Mouse (Mus musculus) liver, embryonic 12.5 days (tissue): Measurements from ENCODE around the gene Nrm. TPM values are rescaled to one million over a fixed set of nuclear protein-coding genes. Genes with fewer than 3 reads are reported as not detected.

Experiments used
- ATAC-seq: fragments of 200-750 bp; cut with Nextera tagmentation; 2 replicates; pipeline ENCODE4 v1.8.0; 2017; ENCODE audit warnings: moderate number of reproducible peaks, mild to moderate bottlenecking, moderate library complexity
- H3K27ac ChIP-seq: fragments of 300-500 bp; sonication (generic); 2 replicates; pipeline ENCODE4 v1.5.1; 2016; ENCODE audit warnings: mild to moderate bottlenecking
- H3K27me3 ChIP-seq: fragments of 300-500 bp; sonication (generic); replicated peaks from 2 replicates; pipeline ENCODE4 v1.6.1; 2016; ENCODE audit warnings: mild to moderate bottlenecking, moderate library complexity
- H3K36me3 ChIP-seq: fragments of 300-500 bp; sonication (generic); 2 replicates; pipeline ENCODE4 v1.6.1; 2016; ENCODE audit warnings: mild to moderate bottlenecking, moderate library complexity
- H3K4me1 ChIP-seq: fragments of 300-500 bp; sonication (generic); 2 replicates; pipeline ENCODE4 v1.6.1; 2016
- H3K4me2 ChIP-seq: fragments of 300-500 bp; sonication (generic); 2 replicates; pipeline ENCODE4 v1.6.1; 2016; ENCODE audit warnings: mild to moderate bottlenecking, moderate library complexity
- H3K4me3 ChIP-seq: fragments of 300-500 bp; sonication (generic); 2 replicates; pipeline ENCODE4 v1.5.1; 2016; ENCODE audit warnings: mild to moderate bottlenecking, moderate library complexity
- H3K9ac ChIP-seq: fragments of 300-500 bp; sonication (generic); 2 replicates; pipeline ENCODE4 v1.6.1; 2016; ENCODE audit warnings: mild to moderate bottlenecking, moderate library complexity
- H3K9me3 ChIP-seq: fragments of 300-500 bp; sonication (generic); replicated peaks from 2 replicates; pipeline ENCODE4 v1.6.1; 2016; ENCODE audit warnings: mild to moderate bottlenecking, moderate library complexity
- WGBS: fragments of 180-500 bp; shearing (Covaris S2); methylation state at CpG from one replicate; pipeline ENCODE4 v1.1.7; 2016; ENCODE audit not compliant: insufficient replicate concordance; 5-methylcytosine and 5-hydroxymethylcytosine counted together
- polyA plus RNA-seq: library from polyadenylated mRNA; unstranded; fragments of >200 nt; fragmentation: Nextera tagmentation; extraction: Ambion mirVana; gene quantifications from 2 replicates; pipeline ENCODE4 v1.2.1, GENCODE M21; 2016

The Nrm gene
- 29.5 and 29.8 TPM in 2 replicates for polyA plus RNA-seq

- H3K9me3 ChIP-seq: no peaks in the 10 kb centered on the region
- peaks cover 36% of the 10 kb centered on the region for H3K27me3 ChIP-seq
- H3K4me3 ChIP-seq: peak within 1 kb of the TSS; percentile 73
- H3K9ac ChIP-seq: peak within 1 kb of the TSS; percentile 76
- ATAC-seq: peak; percentile 95
- under 1% methylated on average over 47 of the region's 47 CpGs for WGBS
- peak within 1 kb of the TSS; percentile 80 for H3K27ac ChIP-seq
- H3K4me2 ChIP-seq: peak within 1 kb of the TSS; percentile 85
- H3K36me3 ChIP-seq: peaks cover 27% of the 10 kb centered on the region
- H3K4me1 ChIP-seq: peaks cover 44% of the 10 kb centered on the region
These were observed at the start of gene Nrm for GRCm38 (mm10) chr17:35861198-35861857. Gene Nrm, plus strand, starts transcription at chr17:35861318.

GRCm38 (mm10) chr17:35812307-35812706 is 48.8 kb upstream of the Nrm start:
- WGBS: 74% methylated on average over 5 of the region's 5 CpGs
- H3K9ac ChIP-seq: no peak overlapping the region
- H3K27me3 ChIP-seq: no peaks in the 10 kb centered on the region
- H3K27ac ChIP-seq: no peak overlapping the region
- no peak for ATAC-seq
- no peak overlapping the region for H3K4me3 ChIP-seq
- no peak overlapping the region for H3K4me2 ChIP-seq
- H3K36me3 ChIP-seq: no peaks in the 10 kb centered on the region
- no peaks in the 10 kb centered on the region for H3K9me3 ChIP-seq
- peaks cover 39% of the 10 kb centered on the region for H3K4me1 ChIP-seq

- H3K27ac ChIP-seq: peak overlapping the region; percentile 18; the same call in 1 of the 2 replicates
- H3K27me3 ChIP-seq: no peaks in the 10 kb centered on the region
- peaks cover 39% of the 10 kb centered on the region for H3K4me1 ChIP-seq
- ATAC-seq: no peak
- WGBS: 72% methylated on average over 6 of the region's 6 CpGs
- H3K4me2 ChIP-seq: no peak overlapping the region
- no peak overlapping the region for H3K9ac ChIP-seq
- no peaks in the 10 kb centered on the region for H3K9me3 ChIP-seq
- H3K36me3 ChIP-seq: no peaks in the 10 kb centered on the region
- H3K4me3 ChIP-seq: no peak overlapping the region
These were observed 48.4 kb upstream of the Nrm start for GRCm38 (mm10) chr17:35812736-35813135.

- no peaks in the 10 kb centered on the region for H3K27me3 ChIP-seq
- ATAC-seq: 0 out of 2 replicates have a peak, but pooled peaks have one; percentile 16
- H3K36me3 ChIP-seq: no peaks in the 10 kb centered on the region
- H3K4me1 ChIP-seq: peaks cover 39% of the 10 kb centered on the region
- H3K4me3 ChIP-seq: no peak overlapping the region
- H3K27ac ChIP-seq: peak overlapping the region; percentile 18; the same call in 1 of the 2 replicates
- no peaks in the 10 kb centered on the region for H3K9me3 ChIP-seq
- H3K9ac ChIP-seq: no peak overlapping the region
- H3K4me2 ChIP-seq: no peak overlapping the region
- WGBS: 69% methylated on average over 7 of the region's 7 CpGs
These were observed 47.9 kb upstream of the Nrm start for GRCm38 (mm10) chr17:35813245-35813647.

GRCm38 (mm10) chr17:35813653-35814052 is 47.5 kb upstream of the Nrm start:
- no peaks in the 10 kb centered on the region for H3K27me3 ChIP-seq
- no peaks in the 10 kb centered on the region for H3K36me3 ChIP-seq
- H3K27ac ChIP-seq: no peak overlapping the region
- H3K9me3 ChIP-seq: no peaks in the 10 kb centered on the region
- H3K4me3 ChIP-seq: no peak overlapping the region
- H3K9ac ChIP-seq: no peak overlapping the region
- 55% methylated on average over 7 of the region's 7 CpGs for WGBS
- H3K4me2 ChIP-seq: no peak overlapping the region
- no peak for ATAC-seq
- peaks cover 39% of the 10 kb centered on the region for H3K4me1 ChIP-seq

- H3K9ac ChIP-seq: no peak overlapping the region
- no peaks in the 10 kb centered on the region for H3K27me3 ChIP-seq
- H3K9me3 ChIP-seq: no peaks in the 10 kb centered on the region
- no peak overlapping the region for H3K27ac ChIP-seq
- peaks cover 44% of the 10 kb centered on the region for H3K4me1 ChIP-seq
- no peak overlapping the region for H3K4me3 ChIP-seq
- no peak for ATAC-seq
- no peaks in the 10 kb centered on the region for H3K36me3 ChIP-seq
- no peak overlapping the region for H3K4me2 ChIP-seq
- 58% methylated on average over 6 of the region's 6 CpGs for WGBS
These were observed 46.4 kb upstream of the Nrm start for GRCm38 (mm10) chr17:35814678-35815077.

- peaks cover 54% of the 10 kb centered on the region for H3K4me1 ChIP-seq
These were observed 45.3 kb upstream of the Nrm start for GRCm38 (mm10) chr17:35815836-35816235.

GRCm38 (mm10) chr17:35816686-35817085 is 44.4 kb upstream of the Nrm start:
- H3K4me2 ChIP-seq: no peak overlapping the region
- H3K27me3 ChIP-seq: no peaks in the 10 kb centered on the region
- no peaks in the 10 kb centered on the region for H3K36me3 ChIP-seq
- no peak overlapping the region for H3K27ac ChIP-seq
- H3K4me1 ChIP-seq: peaks cover 55% of the 10 kb centered on the region
- WGBS: 45% methylated on average over 11 of the region's 14 CpGs
- no peak for ATAC-seq
- no peak overlapping the region for H3K4me3 ChIP-seq
- no peaks in the 10 kb centered on the region for H3K9me3 ChIP-seq
- no peak overlapping the region for H3K9ac ChIP-seq

More at GRCm38 (mm10) chr17:35815836-35816235, 45.3 kb upstream of the Nrm start:
- Histone ChIP-seq H3K27ac (no peak overlapping the region), H3K4me2 (no peak overlapping the region), H3K27me3 (no peaks in the 10 kb centered on the region), H3K9ac (no peak overlapping the region), H3K9me3 (no peaks in the 10 kb centered on the region), H3K36me3 (no peaks in the 10 kb centered on the region), H3K4me3 (no peak overlapping the region)
- ATAC-seq: no peak
- WGBS: 61% methylated on average over 7 of the region's 7 CpGs

- WGBS: 68% methylated on average over 10 of the region's 10 CpGs
- Histone ChIP-seq H3K4me2 (no peak overlapping the region), H3K9me3 (no peaks in the 10 kb centered on the region), H3K36me3 (no peaks in the 10 kb centered on the region), H3K9ac (no peak overlapping the region), H3K4me1 (peaks cover 59% of the 10 kb centered on the region), H3K27ac (no peak overlapping the region), H3K27me3 (no peaks in the 10 kb centered on the region), H3K4me3 (no peak overlapping the region)
- no peak for ATAC-seq
These were observed 43.9 kb upstream of the Nrm start for GRCm38 (mm10) chr17:35817226-35817625.

GRCm38 (mm10) chr17:35820111-35820510 is 41.0 kb upstream of the Nrm start:
- H3K4me1 ChIP-seq: peaks cover 70% of the 10 kb centered on the region
- H3K27me3 ChIP-seq: no peaks in the 10 kb centered on the region
- H3K9ac ChIP-seq: no peak overlapping the region
- no peaks in the 10 kb centered on the region for H3K9me3 ChIP-seq
- H3K36me3 ChIP-seq: peaks cover 5% of the 10 kb centered on the region
- no peak for ATAC-seq
- no peak overlapping the region for H3K4me3 ChIP-seq
- 28% methylated on average over 5 of the region's 5 CpGs for WGBS
- peak overlapping the region; percentile 95 for H3K4me2 ChIP-seq
- peak overlapping the region; percentile 97 for H3K27ac ChIP-seq

- WGBS: under 1% methylated on average over 62 of the region's 62 CpGs
- Histone ChIP-seq H3K9ac (peak within 1 kb of the TSS; percentile 85), H3K4me1 (peaks cover 72% of the 10 kb centered on the region), H3K9me3 (no peaks in the 10 kb centered on the region), H3K27me3 (no peaks in the 10 kb centered on the region), H3K4me3 (peak within 1 kb of the TSS; percentile 81), H3K36me3 (peaks cover 21% of the 10 kb centered on the region), H3K27ac (peak within 1 kb of the TSS; percentile 97), H3K4me2 (peak within 1 kb of the TSS; percentile 95)
- peak; percentile 43 for ATAC-seq
These were observed 39.4 kb upstream of the Nrm start, which contains the start of gene Ier3 for GRCm38 (mm10) chr17:35821439-35822430. Gene Ier3, plus strand, starts transcription at chr17:35821684.

- 0% methylated on average over 11 of the region's 11 CpGs for WGBS
- Histone ChIP-seq H3K9ac (peak overlapping the region; percentile 85), H3K27me3 (no peaks in the 10 kb centered on the region), H3K4me3 (peak overlapping the region; percentile 81), H3K27ac (peak overlapping the region; percentile 97), H3K9me3 (no peaks in the 10 kb centered on the region), H3K36me3 (peaks cover 29% of the 10 kb centered on the region), H3K4me1 (peaks cover 70% of the 10 kb centered on the region), H3K4me2 (peak overlapping the region; percentile 95)
- ATAC-seq: peak; percentile 0; the same call in 1 of the 2 replicates
These were observed 38.6 kb upstream of the Nrm start for GRCm38 (mm10) chr17:35822564-35822963.
